Mouse (Mus musculus) testis, postnatal 14 days (tissue): ENCODE measurements around the gene Gm11487.
"Not testable (repeated sequence)": the region's sequence is repeated elsewhere in the genome, so short reads cannot be mapped to it uniquely, and the experiment has no call there.

Experiments used
- DNase-seq: peaks from one replicate; pipeline ENCODE4 v3.0.0; 2021; ENCODE audit warnings: low spot score

Gm11487 gene

DNA sequence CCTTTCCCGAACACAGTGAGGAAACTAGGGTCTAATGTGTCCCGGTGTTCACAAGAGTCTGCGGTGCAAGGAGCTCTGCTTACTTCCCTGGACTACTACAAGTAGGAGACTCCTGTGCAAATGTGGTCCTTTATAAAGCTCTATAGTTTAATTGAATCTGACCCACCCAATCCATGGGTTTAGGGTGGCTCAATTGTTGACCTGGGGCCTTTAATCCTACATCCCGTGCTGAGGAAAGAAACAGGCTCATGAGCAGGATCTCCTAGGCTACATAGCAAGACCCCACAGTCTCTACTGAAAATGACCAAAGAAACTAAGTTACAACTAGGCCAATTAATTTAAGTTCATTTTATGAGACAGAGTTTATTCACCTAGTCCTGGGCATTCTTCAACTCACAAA, at the start of gene Gm11487:
Gene Gm11487, minus strand, starts transcription at position 101 of the 400 bp plus-strand sequence.
- DNase-seq = not testable (repeated sequence)

DNA sequence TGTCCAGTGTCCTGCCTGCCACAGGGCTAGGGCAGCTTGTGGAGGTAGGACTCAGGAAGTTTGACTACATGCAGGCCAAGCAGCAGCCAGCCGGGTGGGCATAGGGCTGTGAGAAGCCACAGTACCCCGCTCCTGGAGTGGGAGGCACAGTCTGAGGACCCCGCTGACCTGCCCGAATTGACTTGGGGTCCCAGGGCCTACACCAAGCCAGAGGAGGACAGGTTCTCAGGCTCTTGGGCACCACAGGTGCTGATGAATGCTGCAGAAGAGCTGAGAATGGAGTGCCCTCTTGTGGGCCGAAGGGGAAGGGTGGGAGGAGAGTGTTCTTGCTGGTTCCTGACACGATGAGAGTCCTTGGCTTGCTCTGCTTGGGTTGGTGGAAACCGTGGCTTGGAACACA, 39.8 kb upstream of the Gm11487 start:
- DNase-seq = no peak

DNA sequence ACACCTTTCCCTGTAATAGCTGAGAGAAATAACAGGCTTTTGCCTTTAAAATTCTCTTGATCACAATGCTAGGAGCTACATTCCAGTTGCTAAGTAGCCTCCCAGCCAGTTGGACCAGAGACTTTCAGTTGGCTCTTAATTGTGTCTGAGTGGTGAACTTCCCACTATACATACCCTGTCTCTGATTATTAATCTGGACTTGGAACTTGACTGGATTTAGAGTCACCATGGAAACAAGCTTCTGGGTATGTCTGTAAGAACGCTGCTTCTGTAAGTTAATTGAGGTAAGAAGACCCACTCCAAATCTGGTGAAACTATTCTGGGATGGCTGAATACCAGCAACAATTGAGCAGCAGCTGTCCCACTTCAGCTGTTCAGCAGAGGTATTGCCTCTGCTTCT, 37.7 kb upstream of the Gm11487 start:
- no peak for DNase-seq

DNA sequence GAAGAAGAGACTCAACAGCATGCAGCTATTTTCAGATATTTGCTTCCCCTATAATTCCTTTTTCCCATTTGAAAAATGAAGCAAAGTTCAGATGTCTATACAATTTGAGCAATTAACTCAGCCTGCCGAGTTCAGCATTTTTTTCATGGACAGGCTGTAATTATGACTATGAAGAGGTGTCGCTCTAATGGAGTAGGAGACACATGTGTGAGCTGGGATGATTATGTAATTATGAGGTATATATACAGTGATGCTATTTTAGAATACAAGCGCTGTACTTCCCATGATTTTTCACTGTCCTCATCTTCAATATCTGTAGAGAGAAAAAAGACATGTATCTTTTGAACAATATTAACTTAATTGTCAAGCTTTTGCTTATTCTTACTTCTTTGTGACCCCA, 21.0 kb upstream of the Gm11487 start:
- no peak for DNase-seq

DNA sequence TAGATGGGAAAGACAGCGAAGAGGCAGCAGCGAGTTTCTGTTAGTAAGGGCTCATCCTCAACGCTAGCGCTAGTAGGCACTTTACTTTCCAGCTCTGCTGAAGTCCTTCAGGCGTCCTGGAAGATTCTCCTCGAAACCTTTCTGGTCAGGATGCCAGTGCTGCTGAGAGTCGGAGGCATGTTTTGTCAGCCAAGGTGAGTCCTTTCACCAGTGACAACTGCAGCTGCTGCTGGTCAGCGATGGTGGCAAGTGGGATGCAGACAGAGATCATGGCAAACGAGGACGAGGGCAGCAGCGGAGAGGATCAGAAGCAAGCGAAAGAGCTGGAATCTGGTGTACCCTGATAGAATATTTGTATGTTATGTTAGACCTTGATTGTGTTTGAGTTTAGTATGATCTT, 18.2 kb upstream of the Gm11487 start:
- DNase-seq = no peak

DNA sequence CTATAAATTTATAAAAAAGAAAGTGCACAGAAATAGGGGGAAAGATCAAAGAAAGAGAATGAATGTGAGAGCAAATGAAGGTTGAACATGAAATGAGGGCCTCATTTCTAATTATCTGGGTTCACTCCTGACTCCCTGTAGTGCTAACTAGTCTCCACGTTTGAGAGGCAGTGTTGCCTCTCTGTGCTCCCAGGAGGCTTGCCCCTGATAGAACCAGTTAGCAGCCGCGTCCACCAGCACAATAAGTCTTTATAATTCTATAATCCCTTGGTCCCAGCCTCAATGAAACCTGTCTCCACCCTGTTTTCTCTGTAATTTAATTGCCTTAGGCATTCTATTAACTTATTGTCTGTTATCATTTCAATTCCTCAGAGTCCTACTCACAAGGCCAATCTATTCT, 38.3 kb downstream of the Gm11487 start:
- DNase-seq = no peak
